Mouse (Mus musculus): ENCODE results near the gene Tbc1d10a.

DNA sequence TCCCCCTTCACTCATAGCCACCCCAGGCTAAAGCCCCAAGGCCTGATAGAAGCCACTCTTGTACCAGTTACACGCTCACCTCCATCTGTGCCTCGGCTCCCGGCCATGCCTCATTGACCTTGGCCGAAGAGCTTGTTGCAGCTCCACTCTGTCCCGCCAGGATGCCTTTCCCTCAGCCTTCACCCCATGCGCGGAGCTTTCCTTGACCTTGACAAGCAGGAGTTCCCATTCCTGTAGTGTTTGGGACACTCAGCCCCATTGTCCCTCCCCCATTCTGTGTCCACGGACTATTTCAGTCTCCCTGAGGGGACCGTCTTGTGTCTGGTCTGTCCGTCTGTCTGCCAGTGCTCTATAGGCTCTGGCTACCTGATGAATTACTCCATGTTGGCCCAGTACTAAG lies 26.5 kb downstream of the Tbc1d10a start:
- TF ChIP-seq CTCF (IDR thresholded peaks at IDR 0.05; ENCODE audit: borderline replicate concordance, control insufficient read depth, extremely low read depth, insufficient read depth, low read length, poor library complexity): no peak
- TF ChIP-seq POLR2A (IDR thresholded peaks at IDR 0.05; ENCODE audit: control insufficient read depth, extremely low read depth, insufficient read depth, low read length, poor library complexity): no peak

Data from thymus, adult 2 months (tissue).